Mouse (Mus musculus) CD8-positive naive resting alpha-beta T cell, adult 2 months (primary cell): ENCODE results near the gene Pskh1.
A peak's percentile ranks its signal among the peaks of the same experiment; 100 is the strongest.

Source experiments
- DNase-seq, 2 experiments: peaks; one replicate each; pipeline ENCODE4 v3.0.0; 2022; ENCODE audit warnings: low read depth in 2 of 2, low spot score in 2 of 2

Pskh1 gene

GRCm38 (mm10) chr8:105956556-105956955 is 56.3 kb downstream of the Pskh1 start:
- no peak for DNase-seq

- DNase-seq, result no peak
Measured at GRCm38 (mm10) chr8:105957813-105958212, 57.6 kb downstream of the Pskh1 start.

- no peak for DNase-seq
Measured at GRCm38 (mm10) chr8:105959350-105959749, 59.1 kb downstream of the Pskh1 start.

- no peak for DNase-seq
Measured at GRCm38 (mm10) chr8:105961101-105961500, 60.9 kb downstream of the Pskh1 start.

GRCm38 (mm10) chr8:105961536-105961935 is 61.3 kb downstream of the Pskh1 start:
- no peak for DNase-seq

GRCm38 (mm10) chr8:105964506-105965265 is 64.4 kb downstream of the Pskh1 start:
- no peak for DNase-seq

- DNase-seq, result peak; percentile 25 to 34
Measured at GRCm38 (mm10) chr8:105965266-105965904, 65.1 kb downstream of the Pskh1 start.

- DNase-seq, result peak; percentile 50 to 71
Measured at GRCm38 (mm10) chr8:105965905-105966341, 65.7 kb downstream of the Pskh1 start, which contains the start of gene Slc12a4. Slc12a4 (minus strand) TSS chr8:105966097.

GRCm38 (mm10) chr8:105966692-105967311 is 66.6 kb downstream of the Pskh1 start:
- peak in 1 of 2 experiments; percentile 27 for DNase-seq

- DNase-seq, result no peak
Measured at GRCm38 (mm10) chr8:105969367-105969766, 69.1 kb downstream of the Pskh1 start.

GRCm38 (mm10) chr8:105971019-105971720 is 70.9 kb downstream of the Pskh1 start:
- no peak for DNase-seq

GRCm38 (mm10) chr8:105975363-105975762 is 75.1 kb downstream of the Pskh1 start:
- DNase-seq, result no peak

- DNase-seq, result no peak
Measured at GRCm38 (mm10) chr8:105979325-105979724, 79.1 kb downstream of the Pskh1 start, which contains the start of gene Dpep3. Dpep3 (minus strand) TSS chr8:105979429.

GRCm38 (mm10) chr8:105981146-105981545 is 80.9 kb downstream of the Pskh1 start:
- no peak for DNase-seq
